Mouse (Mus musculus) erythroblast, embryonic 14.5 days (primary cell): ENCODE results near the gene Itih5.

Experiments used
- GATA1 ChIP-seq: IDR thresholded peaks from 2 replicates; pipeline ENCODE4 v1.6.1; 2012; ENCODE audit warnings: low read length, inconsistent platforms, mixed read lengths
- TAL1 ChIP-seq: IDR thresholded peaks from 3 replicates; pipeline ENCODE4 v1.6.1; 2012; ENCODE audit warnings: low read length, inconsistent platforms, mixed read lengths

- TF ChIP-seq GATA1 = no peak
- TF ChIP-seq TAL1 = no peak
Observed at GRCm38 (mm10) chr2:10250441-10250840, 97.1 kb downstream of the Itih5 start.
